Mouse (Mus musculus): ENCODE measurements around the gene Icam5. TPM values are rescaled to one million over a fixed set of nuclear protein-coding genes. Genes with fewer than 3 reads are reported as not detected.

The Icam5 gene
- polyA plus RNA-seq, 1 experiment from 2014 or later = 0.33 TPM

GRCm38 (mm10) chr9:21072641-21073040 lies 40.8 kb downstream of the Icam5 start:
- Histone ChIP-seq H3K36me3 (ENCODE audit: control insufficient read depth, insufficient read depth, low read length) (peaks cover 24% of the 10 kb centered on the region), H3K4me1 (replicated peaks; ENCODE audit: control insufficient read depth, insufficient read depth, low read length) (peaks cover 7% of the 10 kb centered on the region), H3K9me3 (ENCODE audit: control insufficient read depth, low read length) (no peaks in the 10 kb centered on the region), H3K27me3 (ENCODE audit: control insufficient read depth, insufficient read depth, low read depth, low read length) (no peaks in the 10 kb centered on the region), H3K9ac (ENCODE audit: low read length) (peak overlapping the region; percentile 78), H3K27ac (ENCODE audit: low read length) (no peak overlapping the region), H3K4me3 (ENCODE audit: low read length) (peak overlapping the region; percentile 68), H3K4me2 (ENCODE audit: low read depth, low read length) (peak overlapping the region; percentile 78)
- WGBS = 6% methylated on average over 4 of the region's 4 CpGs
- ATAC-seq (ENCODE audit: low read depth) = peak; percentile 2; the same call in 1 of the 2 replicates

- Histone ChIP-seq H3K27ac (ENCODE audit: low read length) (peak within 1 kb of the TSS; percentile 62), H3K36me3 (ENCODE audit: control insufficient read depth, insufficient read depth, low read length) (peaks cover 28% of the 10 kb centered on the region), H3K4me1 (replicated peaks; ENCODE audit: control insufficient read depth, insufficient read depth, low read length) (peaks cover 7% of the 10 kb centered on the region), H3K9ac (ENCODE audit: low read length) (peak within 1 kb of the TSS; percentile 78), H3K9me3 (ENCODE audit: control insufficient read depth, low read length) (no peaks in the 10 kb centered on the region), H3K4me2 (ENCODE audit: low read depth, low read length) (peak within 1 kb of the TSS; percentile 78), H3K4me3 (ENCODE audit: low read length) (peak within 1 kb of the TSS; percentile 68), H3K27me3 (ENCODE audit: control insufficient read depth, insufficient read depth, low read depth, low read length) (no peaks in the 10 kb centered on the region)
- WGBS = 2% methylated on average over 58 of the region's 58 CpGs
- peak; percentile 95 for ATAC-seq (ENCODE audit: low read depth)
These were observed 41.4 kb downstream of the Icam5 start, which contains the start of the genes Gm49373 and Fdx1l for GRCm38 (mm10) chr9:21073044-21073840. Gm49373 (minus strand) TSS chr9:21073096. Fdx1l (minus strand) TSS chr9:21073614.

GRCm38 (mm10) chr9:21074173-21074572 lies 42.3 kb downstream of the Icam5 start:
- Histone ChIP-seq H3K4me3 (ENCODE audit: low read length) (no peak overlapping the region), H3K36me3 (ENCODE audit: control insufficient read depth, insufficient read depth, low read length) (peaks cover 37% of the 10 kb centered on the region), H3K4me2 (ENCODE audit: low read depth, low read length) (0 out of 2 replicates have a peak overlapping the region, but pooled peaks have one; percentile 78), H3K27me3 (ENCODE audit: control insufficient read depth, insufficient read depth, low read depth, low read length) (no peaks in the 10 kb centered on the region), H3K9ac (ENCODE audit: low read length) (no peak overlapping the region), H3K4me1 (replicated peaks; ENCODE audit: control insufficient read depth, insufficient read depth, low read length) (peaks cover 7% of the 10 kb centered on the region), H3K27ac (ENCODE audit: low read length) (peak overlapping the region; percentile 62; the same call in 1 of the 2 replicates), H3K9me3 (ENCODE audit: control insufficient read depth, low read length) (no peaks in the 10 kb centered on the region)
- no peak for ATAC-seq (ENCODE audit: low read depth)
- 82% methylated on average over 1 of the region's 1 CpGs for WGBS

- Histone ChIP-seq H3K4me2 (ENCODE audit: low read depth, low read length) (no peak overlapping the region), H3K9me3 (ENCODE audit: control insufficient read depth, low read length) (no peaks in the 10 kb centered on the region), H3K4me3 (ENCODE audit: low read length) (no peak overlapping the region), H3K27ac (ENCODE audit: low read length) (no peak overlapping the region), H3K27me3 (ENCODE audit: control insufficient read depth, insufficient read depth, low read depth, low read length) (no peaks in the 10 kb centered on the region), H3K9ac (ENCODE audit: low read length) (no peak overlapping the region), H3K4me1 (replicated peaks; ENCODE audit: control insufficient read depth, insufficient read depth, low read length) (peaks cover 7% of the 10 kb centered on the region), H3K36me3 (ENCODE audit: control insufficient read depth, insufficient read depth, low read length) (peaks cover 52% of the 10 kb centered on the region)
- WGBS = 80% methylated on average over 3 of the region's 3 CpGs
- no peak for ATAC-seq (ENCODE audit: low read depth)
These were observed 43.8 kb downstream of the Icam5 start for GRCm38 (mm10) chr9:21075625-21076024.

GRCm38 (mm10) chr9:21081127-21081526 lies 49.3 kb downstream of the Icam5 start:
- Histone ChIP-seq H3K9ac (ENCODE audit: low read length) (no peak overlapping the region), H3K9me3 (ENCODE audit: control insufficient read depth, low read length) (no peaks in the 10 kb centered on the region), H3K4me2 (ENCODE audit: low read depth, low read length) (no peak overlapping the region), H3K27me3 (ENCODE audit: control insufficient read depth, insufficient read depth, low read depth, low read length) (no peaks in the 10 kb centered on the region), H3K4me3 (ENCODE audit: low read length) (no peak overlapping the region), H3K27ac (ENCODE audit: low read length) (no peak overlapping the region), H3K4me1 (replicated peaks; ENCODE audit: control insufficient read depth, insufficient read depth, low read length) (no peaks in the 10 kb centered on the region), H3K36me3 (ENCODE audit: control insufficient read depth, insufficient read depth, low read length) (peaks cover 83% of the 10 kb centered on the region)
- ATAC-seq (ENCODE audit: low read depth) = no peak
- 83% methylated on average over 9 of the region's 9 CpGs for WGBS

GRCm38 (mm10) chr9:21083324-21083723 lies 51.5 kb downstream of the Icam5 start:
- ATAC-seq (ENCODE audit: low read depth) = no peak
- Histone ChIP-seq H3K9me3 (ENCODE audit: control insufficient read depth, low read length) (no peaks in the 10 kb centered on the region), H3K27ac (ENCODE audit: low read length) (no peak overlapping the region), H3K27me3 (ENCODE audit: control insufficient read depth, insufficient read depth, low read depth, low read length) (no peaks in the 10 kb centered on the region), H3K36me3 (ENCODE audit: control insufficient read depth, insufficient read depth, low read length) (peaks cover 80% of the 10 kb centered on the region), H3K4me2 (ENCODE audit: low read depth, low read length) (no peak overlapping the region), H3K4me1 (replicated peaks; ENCODE audit: control insufficient read depth, insufficient read depth, low read length) (no peaks in the 10 kb centered on the region), H3K9ac (ENCODE audit: low read length) (no peak overlapping the region), H3K4me3 (ENCODE audit: low read length) (no peak overlapping the region)
- WGBS = 72% methylated on average over 3 of the region's 3 CpGs

MicroRNA genes within 50 kb of the gene (microRNA counts, 519-probe panel; counts per million panel counts)
- microRNA mmu-miR-1900 = 3,277 counts per million, percentile 64 among the panel's probes with 10 or more counts

Small RNA genes within 50 kb of the gene (microRNA-seq; reads per million reads assigned to microRNA genes)
- gene Mir1900 = not detected
- not detected for gene Mir7082

Other genes starting within 250 kb of the Icam5 start
- 1.2 and 1.8 TPM in 2 replicates for gene Col5a3, start 217.0 kb upstream of the Icam5 start, polyA plus RNA-seq (2015; fragmentation: Nextera tagmentation; extraction: Ambion mirVana)
- not detected in 2 replicates for gene Rdh8, start 213.6 kb upstream of the Icam5 start, polyA plus RNA-seq (2015; fragmentation: Nextera tagmentation; extraction: Ambion mirVana)
- gene A230050P20Rik, start 163.4 kb upstream of the Icam5 start, polyA plus RNA-seq (2015; fragmentation: Nextera tagmentation; extraction: Ambion mirVana) = 18.8 and 22.4 TPM in 2 replicates
- gene Angptl6, start 152.3 kb upstream of the Icam5 start, polyA plus RNA-seq (2015; fragmentation: Nextera tagmentation; extraction: Ambion mirVana) = 2.7 and 3.1 TPM in 2 replicates
- gene Ppan, start 143.9 kb upstream of the Icam5 start, polyA plus RNA-seq (2015; fragmentation: Nextera tagmentation; extraction: Ambion mirVana) = 57.3 and 64.1 TPM in 2 replicates
- gene Eif3g, start 133.4 kb upstream of the Icam5 start, polyA plus RNA-seq (2015; fragmentation: Nextera tagmentation; extraction: Ambion mirVana) = 255 and 258 TPM in 2 replicates
- gene Dnmt1, start 72.2 kb upstream of the Icam5 start, polyA plus RNA-seq (2015; fragmentation: Nextera tagmentation; extraction: Ambion mirVana) = 92.5 and 97.1 TPM in 2 replicates
- gene S1pr2, start 55.3 kb upstream of the Icam5 start, polyA plus RNA-seq (2015; fragmentation: Nextera tagmentation; extraction: Ambion mirVana) = 63.5 and 67.2 TPM in 2 replicates
- gene Mrpl4, start 29.3 kb upstream of the Icam5 start, polyA plus RNA-seq (2015; fragmentation: Nextera tagmentation; extraction: Ambion mirVana) = 156 TPM in 2 replicates
- 76.2 and 93.0 TPM in 2 replicates for gene Icam1, start 16.1 kb upstream of the Icam5 start, polyA plus RNA-seq (2015; fragmentation: Nextera tagmentation; extraction: Ambion mirVana)
- gene Icam4, start 2.7 kb upstream of the Icam5 start, polyA plus RNA-seq (2015; fragmentation: Nextera tagmentation; extraction: Ambion mirVana) = 2.2 and 4.2 TPM in 2 replicates
- gene Zglp1, start 35.0 kb downstream of the Icam5 start, polyA plus RNA-seq (2015; fragmentation: Nextera tagmentation; extraction: Ambion mirVana) = 1.1 and 1.2 TPM in 2 replicates
- 0.09 and 0.49 TPM in 2 replicates for gene Gm49373, start 41.0 kb downstream of the Icam5 start, polyA plus RNA-seq (2015; fragmentation: Nextera tagmentation; extraction: Ambion mirVana)
- gene Fdx1l, start 41.5 kb downstream of the Icam5 start, polyA plus RNA-seq (2015; fragmentation: Nextera tagmentation; extraction: Ambion mirVana) = 44.1 and 46.5 TPM in 2 replicates
- gene Gm38431, start 59.9 kb downstream of the Icam5 start, polyA plus RNA-seq (2015; fragmentation: Nextera tagmentation; extraction: Ambion mirVana) = 1.2 and 3.3 TPM in 2 replicates
- gene Raver1, start 59.9 kb downstream of the Icam5 start, polyA plus RNA-seq (2015; fragmentation: Nextera tagmentation; extraction: Ambion mirVana) = 56.8 and 69.1 TPM in 2 replicates
- gene Tyk2, start 99.2 kb downstream of the Icam5 start, polyA plus RNA-seq (2015; fragmentation: Nextera tagmentation; extraction: Ambion mirVana) = 16.9 and 18.1 TPM in 2 replicates
- 265 and 301 TPM in 2 replicates for gene Cdc37, start 117.9 kb downstream of the Icam5 start, polyA plus RNA-seq (2015; fragmentation: Nextera tagmentation; extraction: Ambion mirVana)
- 9.7 and 11.0 TPM in 2 replicates for gene Pde4a, start 133.6 kb downstream of the Icam5 start, polyA plus RNA-seq (2015; fragmentation: Nextera tagmentation; extraction: Ambion mirVana)
- 60.4 and 61.3 TPM in 2 replicates for gene Keap1, start 207.3 kb downstream of the Icam5 start, polyA plus RNA-seq (2015; fragmentation: Nextera tagmentation; extraction: Ambion mirVana)
- gene S1pr5, start 216.4 kb downstream of the Icam5 start, polyA plus RNA-seq (2015; fragmentation: Nextera tagmentation; extraction: Ambion mirVana) = 0.11 and 0.21 TPM in 2 replicates
- 39.9 and 42.3 TPM in 2 replicates for gene Atg4d, start 233.2 kb downstream of the Icam5 start, polyA plus RNA-seq (2015; fragmentation: Nextera tagmentation; extraction: Ambion mirVana)